Mouse (Mus musculus) limb, embryonic 10.5 days (tissue): Measurements from ENCODE around the gene Arpc4. TPM values are rescaled to one million over a fixed set of nuclear protein-coding genes. Genes with fewer than 3 reads are reported as not detected.
A peak's percentile ranks its signal among the peaks of the same experiment; 100 is the strongest.

Source experiments
- DNase-seq: peaks from one replicate; pipeline ENCODE4 v3.0.0-alpha.2; 2017; ENCODE audit warnings: low spot score
- H3K27ac ChIP-seq: fragments of 300-500 bp; sonication (generic); 2 replicates; pipeline ENCODE4 v1.5.1; 2016; ENCODE audit warnings: mild to moderate bottlenecking
- H3K27me3 ChIP-seq: fragments of 300-500 bp; sonication (generic); 2 replicates; pipeline ENCODE4 v1.6.1; 2016; ENCODE audit warnings: low read depth, mild to moderate bottlenecking; ENCODE audit not compliant: poor library complexity, severe bottlenecking
- H3K36me3 ChIP-seq: fragments of 300-500 bp; sonication (generic); 2 replicates; pipeline ENCODE4 v1.6.1; 2016; ENCODE audit warnings: mild to moderate bottlenecking, moderate library complexity
- H3K4me1 ChIP-seq: fragments of 300-500 bp; sonication (generic); 2 replicates; pipeline ENCODE4 v1.6.1; 2016
- H3K4me3 ChIP-seq: fragments of 300-500 bp; sonication (generic); 2 replicates; pipeline ENCODE4 v1.5.1; 2016; ENCODE audit warnings: mild to moderate bottlenecking, moderate library complexity
- H3K9me3 ChIP-seq: fragments of 300-500 bp; sonication (generic); replicated peaks from 2 replicates; pipeline ENCODE4 v1.6.1; 2016; ENCODE audit warnings: mild to moderate bottlenecking
- WGBS: fragments of 180-500 bp; shearing (Covaris S2); methylation state at CpG from one replicate; pipeline ENCODE4 v1.1.7; 2016; 5-methylcytosine and 5-hydroxymethylcytosine counted together
- polyA plus RNA-seq: library from polyadenylated mRNA; unstranded; fragments of >200 nt; fragmentation: Nextera tagmentation; extraction: Ambion mirVana; gene quantifications from 2 replicates; pipeline ENCODE4 v1.2.1, GENCODE M21; 2016

Arpc4 gene
- polyA plus RNA-seq, 1 experiment from 2014 or later: 383 TPM

DNA sequence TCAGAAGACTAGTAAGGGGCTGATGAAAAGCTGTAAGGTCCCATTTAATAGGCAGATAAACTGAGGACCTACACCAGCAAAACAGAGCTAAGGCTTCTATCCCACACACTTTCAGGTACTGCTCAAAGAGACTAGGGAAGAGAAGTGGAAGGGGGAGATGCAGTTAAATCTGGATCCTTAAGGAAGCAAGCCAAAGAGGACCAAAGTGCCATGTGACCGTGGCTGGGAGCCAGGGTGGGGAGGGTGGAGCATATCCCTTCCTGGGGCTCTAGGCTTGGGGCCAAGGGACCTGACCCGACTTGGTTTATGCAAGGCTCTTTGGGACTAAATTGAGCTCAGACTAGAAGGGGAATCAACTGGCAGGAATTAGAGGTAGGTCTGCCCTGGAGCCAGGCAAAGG lies 33.6 kb upstream of the Arpc4 start:
- H3K4me3 ChIP-seq: peak overlapping the region; percentile 62
- H3K27ac ChIP-seq: peak overlapping the region; percentile 88
- H3K27me3 ChIP-seq: no peaks in the 10 kb centered on the region
- H3K9me3 ChIP-seq: no peaks in the 10 kb centered on the region
- peaks cover 40% of the 10 kb centered on the region for H3K4me1 ChIP-seq
- 64% methylated on average over 2 of the region's 2 CpGs for WGBS
- no peak for DNase-seq
- H3K36me3 ChIP-seq: peaks cover 12% of the 10 kb centered on the region; the same call in 1 of the 2 replicates

DNA sequence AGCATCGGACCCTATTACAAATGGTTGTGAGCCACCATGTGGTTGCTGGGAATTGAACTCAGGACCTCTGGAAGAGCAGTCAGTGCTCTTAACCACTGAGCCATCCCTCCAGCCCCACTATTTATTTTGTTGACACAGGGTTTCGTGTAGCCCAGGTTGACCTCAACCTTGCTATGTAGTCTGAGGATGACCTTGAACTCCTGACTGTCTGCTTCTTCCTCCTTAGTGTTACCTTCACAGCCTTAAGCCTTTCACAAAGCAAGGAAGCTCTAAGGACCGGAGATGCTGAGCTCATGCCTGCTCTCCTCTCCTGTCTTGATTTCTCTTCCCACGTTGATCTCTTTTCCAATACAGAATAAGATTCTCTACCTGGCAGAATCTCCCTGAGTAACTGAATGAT lies 31.0 kb upstream of the Arpc4 start:
- Histone ChIP-seq H3K36me3 (no peaks in the 10 kb centered on the region), H3K4me3 (no peak overlapping the region), H3K4me1 (peaks cover 26% of the 10 kb centered on the region), H3K27me3 (no peaks in the 10 kb centered on the region), H3K9me3 (no peaks in the 10 kb centered on the region), H3K27ac (no peak overlapping the region)
- 83% methylated on average over 4 of the region's 4 CpGs for WGBS
- no peak for DNase-seq

DNA sequence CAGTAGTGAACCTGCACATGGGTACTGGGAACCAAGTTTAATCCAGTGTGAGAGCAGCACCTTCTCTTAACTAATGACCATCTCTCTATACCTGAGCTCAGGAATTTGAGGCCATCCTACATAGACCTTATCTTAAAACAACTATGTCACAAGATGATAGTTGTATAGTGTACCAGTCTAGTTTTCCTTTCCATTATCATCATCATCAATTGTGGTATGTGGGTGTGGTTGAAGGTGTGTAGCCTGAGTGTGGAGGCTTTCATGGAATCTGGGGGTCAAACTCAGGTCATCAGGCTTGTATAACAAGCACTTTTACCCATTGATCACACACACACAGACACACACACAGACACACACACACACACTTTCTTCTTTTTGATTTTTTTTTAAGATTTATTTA lies 27.4 kb upstream of the Arpc4 start:
- H3K4me3 ChIP-seq: no peak overlapping the region
- H3K36me3 ChIP-seq: no peaks in the 10 kb centered on the region
- no peaks in the 10 kb centered on the region for H3K9me3 ChIP-seq
- DNase-seq: no peak
- no peaks in the 10 kb centered on the region for H3K4me1 ChIP-seq
- H3K27ac ChIP-seq: no peak overlapping the region
- H3K27me3 ChIP-seq: no peaks in the 10 kb centered on the region

DNA sequence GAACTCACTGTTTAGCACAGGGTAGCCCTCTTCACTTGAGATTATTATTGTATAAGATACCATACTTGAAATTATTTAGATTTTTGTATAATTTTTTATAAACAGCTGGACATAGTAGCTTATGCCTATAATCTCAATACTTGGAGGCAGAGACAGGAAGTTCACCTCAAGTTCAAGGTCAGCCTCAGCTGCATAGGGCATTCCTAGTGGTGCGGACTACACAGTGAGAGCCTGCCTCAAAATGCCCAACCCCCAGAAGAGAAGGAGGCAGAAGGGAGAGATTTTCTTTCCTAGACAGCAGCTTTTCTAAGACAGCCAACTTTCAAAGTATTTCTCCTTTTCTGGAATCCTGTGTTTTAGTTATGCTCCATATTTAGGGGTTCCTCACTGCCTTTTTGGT lies 26.8 kb upstream of the Arpc4 start:
- no peaks in the 10 kb centered on the region for H3K36me3 ChIP-seq
- WGBS: 91% methylated on average over 1 of the region's 1 CpGs

DNA sequence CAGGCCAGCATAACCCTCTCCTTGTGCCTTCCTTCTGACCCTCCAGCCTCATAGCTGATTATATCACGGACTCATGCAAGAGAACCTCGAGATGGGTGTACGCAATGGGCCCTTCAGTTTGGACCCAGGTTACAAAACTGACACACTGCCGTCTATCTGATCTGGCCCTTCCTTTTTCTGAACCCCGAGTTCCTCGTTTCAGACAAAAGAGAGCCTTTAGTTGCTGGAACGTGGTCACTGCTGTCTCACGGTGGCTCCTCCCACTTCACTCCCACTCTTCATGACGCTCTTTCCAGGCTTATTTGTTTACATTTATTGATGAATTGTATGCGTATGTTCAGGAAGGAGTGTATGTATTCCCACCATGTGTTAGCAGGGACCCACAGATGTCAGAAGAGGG lies 26.3 kb upstream of the Arpc4 start:
- Histone ChIP-seq H3K9me3 (no peaks in the 10 kb centered on the region), H3K36me3 (no peaks in the 10 kb centered on the region), H3K27ac (no peak overlapping the region), H3K27me3 (no peaks in the 10 kb centered on the region), H3K4me3 (no peak overlapping the region), H3K4me1 (no peaks in the 10 kb centered on the region)
- DNase-seq: no peak
- WGBS: 72% methylated on average over 10 of the region's 10 CpGs

More for the DNA sequence above, 26.8 kb upstream of the Arpc4 start:
- no peaks in the 10 kb centered on the region for H3K9me3 ChIP-seq
- H3K4me3 ChIP-seq: no peak overlapping the region
- no peak for DNase-seq
- no peaks in the 10 kb centered on the region for H3K4me1 ChIP-seq
- H3K27ac ChIP-seq: no peak overlapping the region
- H3K27me3 ChIP-seq: no peaks in the 10 kb centered on the region

DNA sequence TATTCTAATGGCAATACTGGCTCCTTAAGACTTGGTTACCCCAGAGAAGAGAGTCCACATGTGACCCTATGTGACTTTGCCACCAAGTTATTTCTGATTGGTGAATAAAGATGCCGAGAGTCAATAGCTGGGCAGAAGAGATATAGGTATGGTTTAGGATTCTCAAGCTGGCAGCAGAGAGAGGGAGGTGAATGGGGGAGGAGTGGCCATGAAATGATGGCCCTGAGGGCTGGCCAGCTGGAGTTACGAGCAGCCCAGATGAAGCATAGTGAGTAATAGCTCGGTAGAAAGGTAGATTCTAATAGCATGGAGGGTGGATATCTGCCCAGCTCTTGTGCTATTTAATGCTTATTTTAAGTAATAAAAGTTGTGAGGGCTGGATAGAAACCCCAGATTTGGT lies 25.1 kb upstream of the Arpc4 start:
- Histone ChIP-seq H3K27me3 (no peaks in the 10 kb centered on the region), H3K4me3 (no peak overlapping the region), H3K36me3 (no peaks in the 10 kb centered on the region), H3K9me3 (no peaks in the 10 kb centered on the region), H3K4me1 (no peaks in the 10 kb centered on the region), H3K27ac (no peak overlapping the region)
- no peak for DNase-seq
- 73% methylated on average over 3 of the region's 3 CpGs for WGBS

DNA sequence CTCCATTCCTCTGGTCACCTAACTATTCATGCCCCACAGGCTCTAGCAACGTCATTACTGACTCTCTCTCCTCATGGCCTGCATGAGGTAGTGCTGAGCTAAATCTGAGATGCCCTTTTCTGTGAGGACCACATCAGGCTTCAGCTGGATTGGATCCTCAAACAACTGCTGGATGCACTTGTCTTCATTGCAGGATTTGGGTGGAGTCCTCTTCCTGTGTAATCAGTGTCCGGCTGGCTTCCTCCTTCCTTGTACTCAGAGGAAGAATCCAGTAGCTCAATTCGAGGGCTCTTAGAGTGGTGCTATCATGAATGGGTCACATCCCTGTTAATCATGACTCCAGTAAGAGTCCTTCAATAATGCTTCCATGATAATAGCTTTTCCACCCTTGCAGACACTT lies 24.2 kb upstream of the Arpc4 start:
- H3K27ac ChIP-seq: no peak overlapping the region
- no peak for DNase-seq
- no peaks in the 10 kb centered on the region for H3K9me3 ChIP-seq
- H3K4me3 ChIP-seq: no peak overlapping the region
- no peaks in the 10 kb centered on the region for H3K4me1 ChIP-seq
- H3K36me3 ChIP-seq: no peaks in the 10 kb centered on the region
- 76% methylated on average over 3 of the region's 3 CpGs for WGBS
- H3K27me3 ChIP-seq: no peaks in the 10 kb centered on the region

DNA sequence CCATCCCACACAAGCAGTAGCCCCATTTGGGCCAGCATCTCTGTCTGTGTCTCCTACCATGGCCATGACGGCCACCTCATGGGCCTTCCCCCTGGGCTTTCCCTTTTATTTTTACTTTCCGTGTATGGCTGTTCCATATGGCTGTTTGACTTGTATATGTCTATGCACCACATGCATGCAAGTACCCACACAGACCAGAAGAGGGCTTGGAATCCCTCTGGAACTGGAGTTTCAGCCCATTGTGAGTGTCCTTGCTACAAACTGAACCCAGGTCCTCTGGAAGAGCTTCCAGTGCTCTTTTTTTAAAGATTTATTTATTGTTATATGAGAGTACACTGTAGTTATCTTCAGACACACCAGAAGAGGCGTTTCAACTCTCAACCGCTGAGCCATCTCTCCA lies 16.4 kb upstream of the Arpc4 start:
- WGBS: 86% methylated on average over 4 of the region's 4 CpGs
- no peak overlapping the region for H3K27ac ChIP-seq
- H3K27me3 ChIP-seq: no peaks in the 10 kb centered on the region
- H3K4me1 ChIP-seq: no peaks in the 10 kb centered on the region
- peaks cover 5% of the 10 kb centered on the region for H3K36me3 ChIP-seq
- no peaks in the 10 kb centered on the region for H3K9me3 ChIP-seq
- no peak for DNase-seq
- H3K4me3 ChIP-seq: no peak overlapping the region

DNA sequence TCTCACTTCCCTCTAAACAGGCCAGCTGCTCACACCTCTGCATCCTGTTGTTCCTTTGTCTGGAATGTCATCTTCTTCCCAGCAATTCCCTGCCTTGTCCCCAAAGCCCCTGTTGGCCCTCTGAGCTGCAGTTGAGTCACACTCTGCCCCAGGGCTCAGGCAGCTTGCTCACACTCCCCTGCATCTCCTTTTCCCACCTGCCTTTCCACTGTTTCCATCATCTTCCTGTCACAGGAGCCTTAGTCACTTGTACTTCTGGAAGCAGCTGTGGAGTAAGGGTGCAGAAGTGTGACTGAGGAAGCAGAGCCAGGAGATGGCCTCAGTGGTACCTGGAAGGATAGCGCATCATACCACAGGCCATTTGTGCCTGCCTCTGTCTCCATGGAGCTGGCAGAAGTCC lies 15.7 kb upstream of the Arpc4 start:
- DNase-seq: no peak
- H3K4me3 ChIP-seq: no peak overlapping the region
- 90% methylated on average over 1 of the region's 1 CpGs for WGBS
- peaks cover 12% of the 10 kb centered on the region for H3K36me3 ChIP-seq
- H3K27me3 ChIP-seq: no peaks in the 10 kb centered on the region
- no peaks in the 10 kb centered on the region for H3K9me3 ChIP-seq
- H3K27ac ChIP-seq: no peak overlapping the region
- H3K4me1 ChIP-seq: no peaks in the 10 kb centered on the region

DNA sequence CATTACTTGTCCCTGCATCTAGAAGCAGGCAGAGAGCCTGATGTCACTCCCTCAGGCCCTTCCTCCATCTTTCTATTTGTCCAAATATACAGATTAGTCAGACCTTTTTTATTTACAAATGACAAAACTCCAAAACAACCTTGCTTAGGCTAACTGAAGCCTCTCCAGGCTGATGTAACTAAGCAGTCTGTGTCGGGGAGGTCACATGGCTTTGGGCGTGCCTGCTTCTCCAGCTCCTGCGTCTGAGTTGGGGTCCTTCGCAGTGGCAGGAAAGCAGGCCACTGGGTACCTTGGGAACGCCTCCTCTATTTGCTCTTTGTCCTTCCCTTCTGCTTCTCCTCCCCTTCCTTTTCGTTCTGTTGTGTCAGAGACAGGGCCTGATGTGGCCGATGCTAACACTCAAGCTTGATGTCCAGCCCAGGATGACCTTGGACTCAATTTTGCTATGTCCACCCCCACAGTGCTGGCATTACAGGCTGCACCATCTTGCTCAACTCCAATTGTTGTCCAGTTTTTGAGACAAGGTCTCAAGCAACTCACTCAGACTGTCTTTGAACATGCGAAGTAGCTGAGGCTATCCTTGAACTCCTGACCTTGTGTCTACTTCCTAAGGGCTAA lies 13.3 kb upstream of the Arpc4 start:
- WGBS: 69% methylated on average over 8 of the region's 8 CpGs
- no peaks in the 10 kb centered on the region for H3K9me3 ChIP-seq
- H3K4me1 ChIP-seq: no peaks in the 10 kb centered on the region
- peaks cover 27% of the 10 kb centered on the region for H3K36me3 ChIP-seq
- DNase-seq: no peak
- no peak overlapping the region for H3K4me3 ChIP-seq
- no peak overlapping the region for H3K27ac ChIP-seq
- H3K27me3 ChIP-seq: no peaks in the 10 kb centered on the region

DNA sequence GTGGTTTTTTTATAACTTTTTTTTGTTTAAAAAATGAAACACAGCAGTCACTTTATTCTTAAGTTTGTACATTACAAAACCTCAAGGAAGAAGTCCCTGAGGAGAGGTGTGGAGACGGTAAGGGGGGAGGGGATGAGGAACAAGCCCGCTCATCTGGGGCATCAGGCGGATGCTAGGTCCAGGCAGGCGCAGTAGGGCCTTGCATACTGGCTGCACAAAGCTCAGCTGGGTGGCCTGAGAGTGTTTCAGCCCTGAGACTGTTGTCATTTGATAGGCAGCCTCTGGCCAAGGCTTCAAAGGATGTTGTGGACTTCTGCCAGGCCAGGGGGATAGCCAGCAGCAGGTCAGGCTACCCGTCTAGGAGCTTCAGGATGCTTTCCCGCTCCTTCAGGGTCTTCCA lies 11.3 kb upstream of the Arpc4 start:
- Histone ChIP-seq H3K4me1 (no peaks in the 10 kb centered on the region), H3K27me3 (no peaks in the 10 kb centered on the region), H3K36me3 (peaks cover 47% of the 10 kb centered on the region), H3K27ac (no peak overlapping the region), H3K9me3 (no peaks in the 10 kb centered on the region), H3K4me3 (no peak overlapping the region)
- 86% methylated on average over 6 of the region's 6 CpGs for WGBS
- no peak for DNase-seq

DNA sequence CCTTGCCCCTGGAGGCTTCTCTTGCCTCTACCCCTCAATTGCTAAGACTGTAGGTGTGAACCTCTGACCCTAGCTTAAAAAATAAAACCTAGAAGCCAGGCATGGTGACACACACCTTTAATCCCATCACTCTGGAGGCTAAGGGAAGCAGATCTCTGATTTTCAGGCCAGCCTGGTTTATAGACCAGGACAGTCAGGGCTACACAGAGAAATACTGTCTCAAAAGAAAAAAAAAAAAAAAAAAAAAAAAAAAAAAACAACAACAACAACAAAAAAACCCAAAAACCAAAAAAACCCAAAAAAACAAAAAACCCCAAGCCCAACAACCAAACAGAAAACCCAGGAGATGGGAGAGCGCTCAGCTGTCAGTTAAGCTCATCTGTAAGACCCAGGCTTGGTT lies 10.3 kb upstream of the Arpc4 start:
- Histone ChIP-seq H3K27me3 (no peaks in the 10 kb centered on the region), H3K27ac (no peak overlapping the region), H3K4me1 (no peaks in the 10 kb centered on the region), H3K36me3 (peaks cover 56% of the 10 kb centered on the region), H3K9me3 (no peaks in the 10 kb centered on the region), H3K4me3 (no peak overlapping the region)
- 100% methylated on average over 1 of the region's 1 CpGs for WGBS
- no peak for DNase-seq

DNA sequence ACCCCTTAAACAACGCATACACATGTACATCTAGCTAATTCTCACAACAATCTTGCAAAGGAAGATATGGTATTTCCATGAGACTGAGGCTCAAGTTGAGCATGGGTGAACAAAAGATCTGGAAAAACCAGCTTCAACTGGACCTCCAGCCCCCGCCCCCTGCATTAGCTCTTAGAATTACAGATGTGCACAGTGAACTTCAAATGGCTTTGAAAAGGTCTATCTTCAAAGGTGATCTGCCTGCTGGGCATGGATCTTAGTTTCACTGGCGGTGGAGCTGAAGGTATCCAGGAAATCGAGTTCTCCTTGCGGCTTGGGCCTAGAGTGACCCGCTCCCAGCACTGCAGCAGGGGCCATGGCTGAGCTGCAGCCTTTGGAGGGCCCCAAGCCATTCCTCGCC lies 9.8 kb upstream of the Arpc4 start:
- Histone ChIP-seq H3K4me1 (no peaks in the 10 kb centered on the region), H3K27ac (no peak overlapping the region), H3K27me3 (no peaks in the 10 kb centered on the region), H3K36me3 (peaks cover 62% of the 10 kb centered on the region), H3K4me3 (no peak overlapping the region), H3K9me3 (no peaks in the 10 kb centered on the region)
- DNase-seq: no peak
- 91% methylated on average over 7 of the region's 7 CpGs for WGBS

DNA sequence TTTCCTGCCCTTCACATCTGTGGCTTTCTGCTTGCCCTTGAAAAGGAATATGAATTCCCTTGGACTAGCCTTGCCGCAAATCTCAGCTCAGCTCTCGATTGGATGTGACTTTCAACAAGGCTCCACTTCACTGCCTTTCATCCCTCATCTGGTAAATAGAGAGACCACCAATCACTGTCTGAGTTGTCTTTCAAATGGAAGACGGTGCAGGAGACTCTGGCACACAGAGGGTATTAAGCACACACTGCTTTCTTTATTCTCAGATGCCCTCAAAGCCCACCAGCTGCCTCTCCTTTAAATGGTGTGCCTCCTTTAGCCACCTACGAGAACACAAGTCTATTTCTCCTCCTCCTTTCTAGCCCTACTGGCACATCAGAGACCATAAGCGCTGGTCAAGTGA lies 9.3 kb upstream of the Arpc4 start:
- no peak overlapping the region for H3K27ac ChIP-seq
- no peaks in the 10 kb centered on the region for H3K9me3 ChIP-seq
- peaks cover 66% of the 10 kb centered on the region for H3K36me3 ChIP-seq
- H3K4me1 ChIP-seq: no peaks in the 10 kb centered on the region
- no peak for DNase-seq
- 90% methylated on average over 5 of the region's 5 CpGs for WGBS
- no peak overlapping the region for H3K4me3 ChIP-seq
- H3K27me3 ChIP-seq: no peaks in the 10 kb centered on the region
